ENCODE assay signal across 8 mouse cellular contexts in the genomic region with DNA sequence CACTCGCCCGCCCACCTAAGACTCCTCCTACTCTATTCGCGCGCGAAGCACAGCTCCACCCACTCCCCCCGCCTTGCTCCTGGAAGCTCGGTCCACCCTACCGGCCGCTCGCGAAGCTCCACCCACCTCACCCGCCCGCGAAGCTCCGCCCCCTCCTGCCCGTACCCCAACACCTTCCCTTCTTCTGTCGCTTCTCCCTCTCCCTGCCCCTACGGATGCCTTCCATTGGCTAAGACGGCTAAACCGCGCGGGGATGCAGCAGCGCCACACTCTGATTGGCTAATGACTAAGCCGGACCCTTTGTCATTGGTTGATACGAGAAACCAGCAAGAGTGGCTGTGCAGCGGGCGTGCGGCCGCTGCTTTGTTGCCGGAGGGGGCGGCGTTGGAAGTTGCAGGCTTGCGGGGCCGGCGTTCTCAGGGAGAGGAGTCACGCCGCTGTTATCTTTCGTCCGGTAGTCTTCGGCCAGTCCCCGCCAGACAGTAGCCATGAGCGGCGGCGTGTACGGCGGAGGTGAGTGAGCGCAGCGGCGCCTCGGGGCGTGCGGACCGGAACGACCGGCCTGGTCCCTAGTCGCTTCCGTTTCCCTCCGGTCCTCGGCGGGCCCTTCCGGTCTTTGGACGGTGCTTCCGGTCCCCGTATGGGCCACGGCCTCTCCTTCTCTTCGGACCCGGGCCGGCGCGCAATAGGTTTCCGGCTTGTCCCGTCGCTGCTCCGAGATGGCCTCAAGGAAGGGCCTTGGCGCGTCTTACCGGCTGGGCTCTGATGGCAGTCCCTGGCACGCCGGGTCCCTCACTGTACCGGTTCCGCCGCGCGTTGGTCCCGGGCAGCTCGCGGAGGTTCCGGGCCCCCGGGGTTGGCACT. TPM values are rescaled to one million over a fixed set of nuclear protein-coding genes. Genes with fewer than 3 reads are reported as not detected.
DNase-seq lines count a peak whose midpoint lies in the region; ATAC-seq and TF ChIP-seq lines count a peak whose summit lies in the region.

No protein-coding gene starts in this region.

- intact Hi-C loops in heart, postnatal 10 days (cut with DNase I), result no loop called here

- TF ChIP-seq CTCF in ES-Bruce4 (IDR thresholded peaks at IDR 0.05; ENCODE audit: low read depth, low read length), result no peak
- TF ChIP-seq CTCF in liver, postnatal 0 days (IDR thresholded peaks at IDR 0.05; ENCODE audit: low read depth), result peak; percentile 27; the same call in 1 of the 2 replicates

- peaks cover 28% of the 10 kb centered on the region for H3K36me3 ChIP-seq in ES-Bruce4 (ENCODE audit: control insufficient read depth, insufficient read depth, low read length, poor library complexity, severe bottlenecking)
- peaks cover 21% of the 10 kb centered on the region for H3K36me3 ChIP-seq in forebrain, embryonic 13.5 days (ENCODE audit: poor library complexity, severe bottlenecking)
- peaks cover 18% of the 10 kb centered on the region for H3K36me3 ChIP-seq in liver, postnatal 0 days (replicated peaks; ENCODE audit: insufficient read depth, low read length)
- H3K36me3 ChIP-seq in neural tube, embryonic 14.5 days (ENCODE audit: control insufficient read depth, insufficient read depth, low read length), result peaks cover 11% of the 10 kb centered on the region

- H3K9ac ChIP-seq in ES-Bruce4 (ENCODE audit: low read depth, poor library complexity, severe bottlenecking), result peak overlapping the region; percentile 68
- H3K9ac ChIP-seq in forebrain, embryonic 13.5 days, result peak overlapping the region; percentile 96
- peak overlapping the region; percentile 85 for H3K9ac ChIP-seq in liver, postnatal 0 days (replicated peaks)
- H3K9ac ChIP-seq in neural tube, embryonic 14.5 days (replicated peaks; ENCODE audit: low read depth, low read length), result peak overlapping the region; percentile 70

- under 1% methylated on average over 86 of the region's 90 CpGs for WGBS in forebrain, embryonic 13.5 days
- WGBS in large intestine, adult 2 months, result under 1% methylated on average over 90 of the region's 90 CpGs
- WGBS in liver, postnatal 0 days (ENCODE audit: insufficient replicate concordance), result under 1% methylated on average over 74 of the region's 90 CpGs
- under 1% methylated on average over 90 of the region's 90 CpGs for WGBS in neural tube, embryonic 14.5 days

- no peaks in the 10 kb centered on the region for H3K4me1 ChIP-seq in ES-Bruce4 (ENCODE audit: control insufficient read depth, insufficient read depth, low read length)
- peaks cover 17% of the 10 kb centered on the region for H3K4me1 ChIP-seq in forebrain, embryonic 13.5 days
- H3K4me1 ChIP-seq in liver, postnatal 0 days (ENCODE audit: insufficient read depth), result peaks cover 11% of the 10 kb centered on the region
- peaks cover 3% of the 10 kb centered on the region; the same call in 1 of the 2 replicates for H3K4me1 ChIP-seq in neural tube, embryonic 14.5 days (ENCODE audit: control insufficient read depth, insufficient read depth, low read length)

- peak; percentile 98 for ATAC-seq in cerebellum, adult (ENCODE audit: insufficient number of reproducible peaks, low FRiP score, low TSS enrichment)
- ATAC-seq in forebrain, embryonic 13.5 days, result peak; percentile 100
- ATAC-seq in liver, postnatal 0 days, result peak; percentile 99
- ATAC-seq in neural tube, embryonic 14.5 days (ENCODE audit: low read depth), result peak; percentile 100

- peak overlapping the region; percentile 78 for H3K4me2 ChIP-seq in forebrain, embryonic 13.5 days
- peak overlapping the region; percentile 78 for H3K4me2 ChIP-seq in liver, postnatal 0 days (ENCODE audit: low read depth, low read length)
- H3K4me2 ChIP-seq in neural tube, embryonic 14.5 days (ENCODE audit: low read depth, low read length), result peak overlapping the region; percentile 75

- H3K27me3 ChIP-seq in ES-Bruce4 (ENCODE audit: control insufficient read depth, insufficient read depth, low read length, poor library complexity, severe bottlenecking), result no peaks in the 10 kb centered on the region
- H3K27me3 ChIP-seq in forebrain, embryonic 13.5 days, result no peaks in the 10 kb centered on the region
- H3K27me3 ChIP-seq in liver, postnatal 0 days (ENCODE audit: insufficient read depth, low read length), result no peaks in the 10 kb centered on the region
- no peaks in the 10 kb centered on the region for H3K27me3 ChIP-seq in neural tube, embryonic 14.5 days (ENCODE audit: control insufficient read depth, insufficient read depth, low read length)

- TF ChIP-seq POLR2A in ES-Bruce4 (IDR thresholded peaks at IDR 0.05; ENCODE audit: insufficient read depth, low read length), result peak; percentile 28

- H3K4me3 ChIP-seq in ES-Bruce4 (ENCODE audit: low read depth, low read length), result peak overlapping the region; percentile 69
- H3K4me3 ChIP-seq in forebrain, embryonic 13.5 days, result peak overlapping the region; percentile 95
- H3K4me3 ChIP-seq in liver, postnatal 0 days (ENCODE audit: low read depth, low read length), result peak overlapping the region; percentile 87
- H3K4me3 ChIP-seq in neural tube, embryonic 14.5 days (ENCODE audit: low read depth, low read length), result peak overlapping the region; percentile 91

- peak overlapping the region; percentile 23 for H3K27ac ChIP-seq in ES-Bruce4 (ENCODE audit: insufficient read depth, low read length)
- peak overlapping the region; percentile 91 for H3K27ac ChIP-seq in forebrain, embryonic 13.5 days
- peak overlapping the region; percentile 90 for H3K27ac ChIP-seq in liver, postnatal 0 days (ENCODE audit: low read depth)
- peak overlapping the region; percentile 90 for H3K27ac ChIP-seq in neural tube, embryonic 14.5 days (ENCODE audit: low read depth, low read length)

- no peaks in the 10 kb centered on the region for H3K9me3 ChIP-seq in ES-Bruce4 (replicated peaks; ENCODE audit: control insufficient read depth, insufficient read depth, low read length, poor library complexity, severe bottlenecking)
- no peaks in the 10 kb centered on the region for H3K9me3 ChIP-seq in forebrain, embryonic 13.5 days (replicated peaks)
- no peaks in the 10 kb centered on the region for H3K9me3 ChIP-seq in liver, postnatal 0 days (ENCODE audit: low read length)
- no peaks in the 10 kb centered on the region for H3K9me3 ChIP-seq in neural tube, embryonic 14.5 days (ENCODE audit: control insufficient read depth, low read length)

- TF ChIP-seq EP300 in ES-Bruce4 (IDR thresholded peaks at IDR 0.05; ENCODE audit: insufficient read depth, low read depth, low read length), result no peak
- TF ChIP-seq EP300 in liver, postnatal 0 days (IDR thresholded peaks at IDR 0.05; ENCODE audit: low read depth), result peak; percentile 70; the same call in 1 of the 2 replicates

- DNase-seq in heart, postnatal 10 days, result peak; percentile 97 to 98
- peak; percentile 96 for DNase-seq in large intestine, adult 2 months (ENCODE audit: low read depth, low spot score)
- peak; percentile 100 for DNase-seq in liver, postnatal 0 days
- DNase-seq in testis, postnatal 10 days (ENCODE audit: low spot score), result peak; percentile 100

RNA-seq across cellular contexts. Expression of a gene that starts 2.5 kb away (rescaled TPM):
- 127 and 140 TPM in 2 replicates for polyA plus RNA-seq in ES-Bruce4 (2011; ENCODE audit: insufficient read depth, insufficient read length, low read depth, missing spikeins)
- 206 and 214 TPM in 2 replicates for polyA plus RNA-seq in forebrain, embryonic 13.5 days (2015; fragmentation: Nextera tagmentation; extraction: Ambion mirVana)
- 10 to 100 TPM; 34.8 to 35.7 TPM for total RNA-seq in heart, postnatal 10 days (2021)
- 20.6 and 20.8 TPM in 2 replicates for polyA plus RNA-seq in large intestine, adult 2 months (2012; rRNA removed)
- polyA plus RNA-seq in liver, postnatal 0 days (2015; fragmentation: Nextera tagmentation; extraction: Ambion mirVana), result 40.0 and 42.1 TPM in 2 replicates
- 57.5 and 72.7 TPM in 2 replicates for polyA plus RNA-seq in neural tube, embryonic 14.5 days (2014; fragmentation: Nextera tagmentation; extraction: Ambion mirVana)

RNA-seq across cellular contexts. Expression of a gene that starts 28.2 kb away (rescaled TPM):
- polyA plus RNA-seq in ES-Bruce4 (2011; ENCODE audit: insufficient read depth, insufficient read length, low read depth, missing spikeins), result 166 TPM in 2 replicates
- 330 and 338 TPM in 2 replicates for polyA plus RNA-seq in forebrain, embryonic 13.5 days (2015; fragmentation: Nextera tagmentation; extraction: Ambion mirVana)
- total RNA-seq in heart, postnatal 10 days (2021), result 100 to 1,000 TPM; 747 to 748 TPM
- polyA plus RNA-seq in large intestine, adult 2 months (2012; rRNA removed), result 244 and 252 TPM in 2 replicates
- 235 and 240 TPM in 2 replicates for polyA plus RNA-seq in liver, postnatal 0 days (2015; fragmentation: Nextera tagmentation; extraction: Ambion mirVana)
- 336 and 357 TPM in 2 replicates for polyA plus RNA-seq in neural tube, embryonic 14.5 days (2014; fragmentation: Nextera tagmentation; extraction: Ambion mirVana)

RNA-seq across cellular contexts. Expression of a gene that starts 28.8 kb away (rescaled TPM):
- polyA plus RNA-seq in ES-Bruce4 (2011; ENCODE audit: insufficient read depth, insufficient read length, low read depth, missing spikeins), result 42.2 and 48.8 TPM in 2 replicates
- 37.3 and 39.0 TPM in 2 replicates for polyA plus RNA-seq in forebrain, embryonic 13.5 days (2015; fragmentation: Nextera tagmentation; extraction: Ambion mirVana)
- 10 to 100 TPM; 39.6 to 43.9 TPM for total RNA-seq in heart, postnatal 10 days (2021)
- polyA plus RNA-seq in large intestine, adult 2 months (2012; rRNA removed), result 2.7 and 3.7 TPM in 2 replicates
- 15.2 and 18.2 TPM in 2 replicates for polyA plus RNA-seq in liver, postnatal 0 days (2015; fragmentation: Nextera tagmentation; extraction: Ambion mirVana)
- 32.3 and 38.5 TPM in 2 replicates for polyA plus RNA-seq in neural tube, embryonic 14.5 days (2014; fragmentation: Nextera tagmentation; extraction: Ambion mirVana)

Comparison
In these comparisons a context has a peak if more than half of its experiments do, and no peak if none do; other contexts are left out.
1. Peak in every context shown above with its lines: DNase-seq, ATAC-seq, H3K4me3 ChIP-seq and H3K27ac ChIP-seq.
2. H3K27ac ChIP-seq: peak in every context shown above with its lines; median percentile 91 in forebrain, embryonic 13.5 days; 90 in liver, postnatal 0 days; 90 in neural tube, embryonic 14.5 days; 23 in ES-Bruce4.